Mouse (Mus musculus) large intestine, adult 2 months (tissue): ENCODE measurements around the gene Defb33. TPM values are rescaled to one million over a fixed set of nuclear protein-coding genes. Genes with fewer than 3 reads are reported as not detected.

Source experiments
- DNase-seq: peaks from one replicate; pipeline ENCODE4 v3.0.0-alpha.2; 2012; ENCODE audit warnings: low read depth, low spot score
- WGBS: fragments of 180-500 bp; shearing (Covaris S2); methylation state at CpG from one replicate; pipeline ENCODE4 v1.1.7; 2018; 5-methylcytosine and 5-hydroxymethylcytosine counted together
- polyA plus RNA-seq: library from polyadenylated mRNA; depleted of rRNA; stranded (reverse); fragments of >200 nt; gene quantifications from 2 replicates; pipeline ENCODE4 v1.2.3, GENCODE M21; 2012; rRNA removed

The Defb33 gene
- not detected in 2 replicates for polyA plus RNA-seq

DNA sequence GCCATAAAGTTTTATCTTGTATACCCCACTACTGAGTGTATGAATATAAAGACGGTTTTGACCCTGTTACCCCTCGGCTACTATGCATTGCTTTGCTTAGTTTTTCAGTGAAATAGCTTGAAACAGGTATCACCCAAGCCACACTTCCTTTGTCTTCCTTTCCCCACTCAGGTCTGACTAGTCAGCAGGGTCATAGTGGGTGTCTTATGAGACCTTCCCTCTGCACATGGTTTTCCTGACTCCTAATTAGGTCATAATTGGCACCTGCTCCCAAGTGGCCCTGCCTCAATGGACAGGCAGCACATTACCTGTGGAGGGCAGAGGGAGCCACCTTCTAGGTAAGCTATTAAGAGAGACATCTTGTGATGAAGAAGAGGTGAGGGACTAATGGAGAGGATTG lies at the start of gene Defb33:
Gene Defb33 (plus strand): TSS at position 301 of the 400 bp plus-strand sequence.
- 83% methylated on average over 2 of the region's 2 CpGs for WGBS

DNA sequence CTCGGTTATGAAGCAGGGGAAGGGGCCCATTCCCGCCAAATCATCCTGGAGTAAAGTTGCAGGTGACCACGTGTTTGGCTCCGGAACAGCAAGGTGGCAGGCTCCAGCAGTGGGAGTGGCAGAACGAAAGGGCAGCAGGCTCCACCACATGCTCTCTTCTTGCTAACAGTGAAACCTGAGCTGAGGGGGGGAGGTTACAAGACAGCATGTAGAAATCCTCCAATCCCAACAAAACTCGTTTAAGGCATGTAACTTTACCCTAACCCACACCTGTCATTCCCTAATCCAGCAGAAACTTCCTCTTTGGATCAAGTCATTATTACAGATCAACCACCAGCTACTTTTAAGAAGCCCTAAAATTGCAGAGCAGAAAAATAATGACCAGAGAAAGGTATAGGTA lies 17.9 kb upstream of the Defb33 start:
- DNase-seq = no peak
- 29% methylated on average over 6 of the region's 6 CpGs for WGBS

More for the DNA sequence above, at the start of gene Defb33:
- no peak for DNase-seq

DNA sequence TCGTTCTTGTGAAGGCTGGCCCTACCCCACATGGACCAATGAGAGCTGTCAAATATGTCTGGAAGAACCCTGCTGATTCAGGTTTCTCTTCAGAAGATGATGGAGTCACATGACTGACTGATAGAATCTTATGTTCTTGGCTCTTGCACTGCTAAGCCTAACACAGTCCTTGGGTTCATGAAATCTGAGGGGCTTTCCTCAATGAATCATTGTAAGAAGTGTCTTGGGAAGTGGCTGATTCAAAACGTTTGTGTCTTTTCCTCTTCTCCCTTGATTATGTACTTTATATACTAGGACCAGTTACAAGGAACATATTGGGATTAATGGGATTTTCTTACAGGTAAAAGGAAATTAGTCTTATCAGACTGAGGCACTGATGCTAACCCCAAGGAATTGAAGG lies 10.1 kb downstream of the Defb33 start, which contains the start of gene Gm15056:
Gene Gm15056 (minus strand): TSS at position 101 of the 400 bp plus-strand sequence.
- 33% methylated on average over 2 of the region's 2 CpGs for WGBS
- no peak for DNase-seq

DNA sequence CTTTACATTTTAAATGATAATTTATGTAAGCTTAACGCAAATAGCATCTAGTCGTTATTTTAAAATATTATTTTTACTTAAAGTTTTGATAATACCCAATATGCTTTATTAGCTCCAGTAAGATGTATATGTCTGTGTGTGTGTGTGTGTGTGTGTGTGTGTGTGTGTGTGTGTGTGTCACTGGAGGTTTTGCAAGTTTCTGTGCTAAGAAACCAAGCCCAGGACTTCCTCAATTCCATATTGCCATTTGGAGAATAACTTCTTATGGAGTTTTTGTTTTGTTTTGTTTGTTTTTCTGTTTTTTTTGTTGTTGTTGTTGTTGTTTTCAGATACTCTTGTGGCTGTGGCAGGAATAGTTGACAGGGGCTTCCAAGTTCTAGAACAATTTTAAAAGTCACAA lies 14.7 kb downstream of the Defb33 start:
- no peak for DNase-seq
- 92% methylated on average over 2 of the region's 2 CpGs for WGBS

DNA sequence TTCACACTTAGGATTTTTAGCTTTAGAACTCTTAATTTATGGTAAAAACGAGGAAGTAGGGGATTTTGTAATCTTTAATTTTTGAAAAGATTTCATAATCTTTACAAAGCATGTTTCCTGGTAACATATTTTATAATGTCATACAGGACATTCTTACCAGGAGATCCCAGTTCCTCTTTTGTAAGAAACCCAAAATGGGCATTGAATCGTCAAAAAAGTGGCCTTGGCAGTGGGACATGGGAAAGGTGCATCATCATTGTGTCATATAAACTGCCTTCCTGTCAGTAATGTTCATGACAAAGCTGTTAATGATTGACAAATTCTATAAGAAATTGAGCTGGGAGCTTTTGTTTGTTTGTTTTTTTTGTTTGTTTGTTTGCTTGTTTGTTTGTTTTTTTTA lies 15.8 kb downstream of the Defb33 start:
- WGBS = 46% methylated on average over 2 of the region's 2 CpGs

DNA sequence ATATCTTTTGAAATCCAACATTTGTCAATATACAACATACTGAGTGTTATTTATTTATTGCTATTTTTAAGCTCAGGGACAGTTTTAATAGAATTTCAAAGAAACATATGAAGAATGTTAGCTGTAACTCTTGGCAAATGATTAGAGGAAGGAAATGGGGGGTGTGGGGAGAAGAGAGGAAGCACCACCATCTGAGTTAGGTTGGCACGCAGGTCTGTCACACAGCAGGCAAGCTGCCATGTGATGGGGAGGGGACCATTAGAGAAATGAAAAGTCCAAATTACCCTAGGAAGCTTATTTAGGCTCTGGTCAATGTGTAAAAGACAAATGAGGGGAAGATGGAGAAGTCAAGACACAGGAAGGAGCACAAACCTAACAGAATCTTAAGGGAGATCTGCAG lies 19.8 kb downstream of the Defb33 start:
- 82% methylated on average over 1 of the region's 1 CpGs for WGBS
- DNase-seq = no peak

More for the DNA sequence above, 15.8 kb downstream of the Defb33 start:
- no peak for DNase-seq

DNA sequence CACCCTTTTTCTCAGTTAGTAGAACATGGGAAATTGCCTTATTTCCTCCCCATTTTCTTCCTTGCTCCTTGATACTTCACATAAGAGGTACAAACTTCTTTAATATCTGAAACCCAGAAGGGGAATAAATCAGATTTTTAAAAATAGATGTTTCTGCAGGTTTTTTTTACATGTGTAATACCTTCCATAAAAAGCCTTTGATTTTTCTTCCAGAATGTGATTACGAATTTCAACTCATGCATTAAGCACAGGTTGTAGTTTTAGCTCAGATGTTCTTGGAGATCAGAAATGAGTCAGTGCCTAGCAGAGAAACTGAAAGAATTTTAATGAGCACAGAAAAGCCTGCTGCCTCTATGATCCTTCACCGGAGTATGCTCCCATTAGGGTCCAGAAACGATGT lies 29.5 kb downstream of the Defb33 start, which contains the start of gene Gm6040:
Gene Gm6040 (minus strand): TSS at position 101 of the 400 bp plus-strand sequence.
- WGBS = 76% methylated on average over 3 of the region's 3 CpGs
- no peak for DNase-seq

DNA sequence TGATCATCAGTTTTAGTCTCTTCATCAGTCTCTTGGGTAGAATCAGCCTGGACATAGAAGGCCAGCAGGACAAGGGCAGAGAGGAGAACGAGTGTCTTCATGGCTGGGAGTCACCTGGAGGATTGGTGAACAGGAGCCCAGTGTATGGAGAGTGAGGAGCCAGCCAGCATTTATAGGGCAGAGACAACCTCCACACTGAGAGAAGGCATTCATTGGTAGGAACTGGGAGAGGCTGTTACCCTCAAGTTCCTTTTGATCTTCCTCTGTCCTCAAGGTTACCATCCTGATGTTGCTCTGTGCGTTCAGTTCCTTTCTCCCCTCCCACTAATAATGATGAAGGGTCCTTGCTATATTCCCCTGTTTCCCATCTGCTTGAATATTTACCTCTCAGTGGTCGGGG lies 52.1 kb downstream of the Defb33 start, which contains the start of gene AY761185:
Gene AY761185 (minus strand): TSS at position 101 of the 400 bp plus-strand sequence.
- WGBS = 72% methylated on average over 3 of the region's 3 CpGs
- DNase-seq = no peak

Other genes with a start within 250 kb of the Defb33 start
- gene Gm15056, start 10.0 kb downstream of the Defb33 start, polyA plus RNA-seq = 0.94 TPM in 1 of 2 replicates, not detected in the other
- not detected in 2 replicates for gene Gm6040, start 29.4 kb downstream of the Defb33 start, polyA plus RNA-seq
- gene AY761185, start 52.0 kb downstream of the Defb33 start, polyA plus RNA-seq = 1.0 TPM in 1 of 2 replicates, not detected in the other
- 11,975 TPM in 1 of 2 replicates, not detected in the other for gene Defa21, start 132.9 kb downstream of the Defb33 start, polyA plus RNA-seq
- gene Defa23, start 162.4 kb downstream of the Defb33 start, polyA plus RNA-seq = 3,983 and 4,387 TPM in 2 replicates
- gene Defa35, start 172.4 kb downstream of the Defb33 start, polyA plus RNA-seq = 17.6 and 759 TPM in 2 replicates
- gene Defa25, start 191.8 kb downstream of the Defb33 start, polyA plus RNA-seq = not detected in 2 replicates
- 11.0 and 2,603 TPM in 2 replicates for gene Gm14851, start 203.4 kb downstream of the Defb33 start, polyA plus RNA-seq
- 502 and 3,193 TPM in 2 replicates for gene Defa30, start 242.0 kb downstream of the Defb33 start, polyA plus RNA-seq